Mouse (Mus musculus) left cerebral cortex, adult 8-10 months (tissue): Measurements from ENCODE around the gene Gm20388. TPM values are rescaled to one million over a fixed set of nuclear protein-coding genes. Genes with fewer than 3 reads are reported as not detected.

ENCODE experiments used
- DNase-seq, 2 experiments: peaks; one replicate each; pipeline ENCODE4 v3.0.0; 2022; ENCODE audit warnings: low spot score in 2 of 2
- total RNA-seq, 4 experiments: library from RNA; stranded (reverse); gene quantifications; 2 replicates each; pipeline ENCODE4 v1.2.4; 2022

The Gm20388 gene
- total RNA-seq, 4 experiments from 2014 or later = 10.4 to 20.8 (median 16.4) TPM

GRCm38 (mm10) chr8:120251411-120252035 lies 340.9 kb downstream of the Gm20388 start:
- no peak for DNase-seq

DNA sequence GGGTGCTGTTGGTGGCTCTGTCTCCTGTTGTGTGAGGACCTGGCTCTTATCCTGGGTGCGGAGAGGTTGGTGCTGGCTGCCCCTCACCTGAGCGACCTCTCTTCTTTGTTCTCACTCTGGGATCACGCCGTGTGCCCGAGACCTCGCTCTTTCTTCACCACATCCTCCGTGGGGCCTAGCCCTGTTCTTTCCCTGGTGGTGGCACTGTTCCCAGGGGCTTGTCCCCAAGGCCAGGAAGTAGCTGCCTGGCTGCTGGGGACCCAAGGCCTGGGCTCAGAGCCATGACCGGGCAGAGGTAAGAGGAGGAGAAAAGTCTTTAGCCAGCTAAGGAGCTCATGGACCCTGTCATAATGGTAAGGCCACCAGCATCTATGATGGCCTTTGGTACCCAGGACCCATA lies 343.0 kb downstream of the Gm20388 start:
- DNase-seq = no peak

- no peak for DNase-seq
Observed at GRCm38 (mm10) chr8:120255406-120255987, 344.9 kb downstream of the Gm20388 start.

DNA sequence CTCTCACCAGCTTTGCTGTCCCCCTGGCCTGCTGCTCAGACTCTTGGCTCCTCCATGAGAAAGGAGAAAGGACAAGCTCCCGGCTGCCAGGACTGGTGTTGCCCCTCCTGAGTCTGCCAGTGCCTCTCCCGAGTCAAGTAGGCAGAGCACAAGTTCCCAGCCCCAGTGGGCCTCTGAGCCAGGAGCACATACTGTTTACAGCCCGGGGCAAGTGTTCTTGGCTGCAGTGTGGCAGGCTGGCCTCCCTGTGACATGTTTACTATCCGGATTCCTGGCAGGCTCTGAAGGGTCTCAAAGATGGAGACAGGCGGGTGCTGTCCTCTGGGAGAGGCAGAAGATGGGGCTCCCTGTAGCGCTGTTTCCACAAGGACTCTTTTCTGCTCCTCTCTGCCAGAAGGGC lies 346.3 kb downstream of the Gm20388 start:
- no peak for DNase-seq

- no peak for DNase-seq
Observed at GRCm38 (mm10) chr8:120259206-120259605, 348.6 kb downstream of the Gm20388 start.

GRCm38 (mm10) chr8:120260677-120261076 lies 350.0 kb downstream of the Gm20388 start:
- no peak for DNase-seq

DNA sequence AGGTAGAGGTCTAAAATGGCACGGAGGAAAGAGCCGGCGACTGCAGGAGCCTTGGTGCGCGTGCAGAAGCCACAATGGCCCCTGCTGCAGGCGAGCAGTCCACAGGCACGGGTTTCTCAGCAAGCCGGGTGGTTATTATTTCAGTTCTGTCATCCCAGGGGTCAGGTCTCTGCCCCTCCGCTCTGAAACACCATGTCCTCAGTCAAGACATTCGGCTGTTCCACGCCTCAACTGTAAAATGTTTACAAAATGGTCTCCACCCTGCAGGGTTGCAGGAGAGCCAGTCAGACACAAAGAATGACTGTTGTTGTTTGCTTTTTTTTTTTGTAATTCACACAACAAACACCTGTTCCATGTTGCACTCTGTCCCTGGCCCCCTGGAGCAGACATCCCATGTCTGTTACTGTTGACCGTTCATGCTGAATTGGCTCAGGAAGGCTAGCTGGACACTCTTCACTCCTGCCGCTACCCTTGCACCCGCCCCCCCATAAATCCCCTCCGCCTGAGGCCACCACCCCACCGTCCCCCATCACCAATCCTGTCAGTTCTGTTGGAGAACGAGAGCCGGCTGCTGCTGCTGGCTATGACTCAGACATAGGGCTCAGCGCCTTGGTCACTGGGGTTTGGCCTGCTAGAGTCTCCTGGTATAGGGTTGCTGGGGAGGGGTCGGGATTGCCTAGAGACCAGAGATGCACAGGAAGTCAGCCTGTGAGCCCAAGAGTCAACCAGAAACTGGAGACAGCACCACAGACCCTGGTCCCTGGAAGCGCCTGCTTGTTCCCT lies 350.9 kb downstream of the Gm20388 start:
- no peak for DNase-seq

DNA sequence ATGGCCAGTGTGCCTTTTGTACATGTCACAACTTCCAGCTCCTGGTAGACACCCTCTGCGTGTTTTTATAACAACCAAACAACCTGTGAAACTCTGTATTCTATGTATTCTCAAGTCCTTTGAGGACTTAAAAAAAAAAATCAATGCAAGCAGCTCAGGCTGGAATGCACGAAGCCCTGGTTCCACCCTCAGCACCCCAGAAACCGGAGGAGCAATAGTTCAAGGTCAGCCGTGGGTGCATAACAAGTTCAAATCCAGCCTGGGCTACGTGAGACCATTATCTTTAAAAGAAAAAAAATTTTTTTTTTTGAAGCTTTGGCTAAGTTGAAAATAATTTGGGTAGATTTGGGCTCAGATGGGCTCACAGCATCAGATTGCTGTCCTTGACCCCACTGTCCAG lies 353.2 kb downstream of the Gm20388 start:
- DNase-seq = no peak

GRCm38 (mm10) chr8:120264388-120264943 lies 353.8 kb downstream of the Gm20388 start:
- peak in 1 of 2 experiments; percentile 7 for DNase-seq

DNA sequence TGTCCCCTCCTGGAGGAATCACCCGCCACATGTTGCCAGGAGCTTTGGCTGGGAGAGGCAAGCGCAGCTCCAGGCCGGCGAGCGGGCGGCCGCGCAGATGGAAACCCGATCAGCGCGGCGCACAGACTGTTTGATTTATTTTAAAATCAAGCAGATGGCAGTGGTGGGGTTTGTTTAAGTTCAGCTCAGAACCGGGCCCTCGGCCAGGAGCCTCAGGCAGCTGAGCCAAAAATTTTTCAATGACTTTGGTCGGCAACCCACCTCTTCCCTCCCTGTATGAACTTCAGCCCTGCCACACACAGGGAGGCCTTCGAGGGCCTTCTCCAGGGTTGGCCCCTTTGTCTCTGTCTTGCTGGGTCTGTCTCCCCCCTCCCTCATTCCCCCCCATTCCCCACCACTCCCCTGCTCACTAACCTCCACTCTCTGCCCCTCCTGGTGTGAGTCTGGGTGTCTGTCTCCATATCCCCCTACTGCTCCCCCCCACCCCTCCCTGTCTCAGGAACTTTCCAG lies 354.4 kb downstream of the Gm20388 start:
- DNase-seq = peak; percentile 67 to 86

DNA sequence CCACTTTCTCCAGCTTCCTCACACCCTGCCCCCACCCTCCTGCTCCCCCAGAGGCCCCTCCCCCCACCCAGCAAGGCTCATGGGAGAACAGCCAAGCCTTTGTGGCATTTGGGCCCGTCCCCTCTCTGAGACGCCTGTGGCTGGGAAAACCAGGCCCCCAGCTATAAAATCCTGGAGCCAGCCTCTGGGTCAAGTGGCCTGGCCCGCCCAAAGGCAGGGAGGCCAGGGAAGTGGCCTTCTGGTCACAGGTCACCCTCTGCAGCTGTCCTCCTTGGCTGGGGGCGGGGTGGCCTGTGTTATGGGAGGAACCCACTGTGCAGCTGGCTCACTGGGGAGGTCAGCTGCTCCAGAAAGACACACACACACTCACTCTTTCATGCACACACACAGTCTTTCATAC lies 354.8 kb downstream of the Gm20388 start:
- peak in 1 of 2 experiments; percentile 57 for DNase-seq

DNA sequence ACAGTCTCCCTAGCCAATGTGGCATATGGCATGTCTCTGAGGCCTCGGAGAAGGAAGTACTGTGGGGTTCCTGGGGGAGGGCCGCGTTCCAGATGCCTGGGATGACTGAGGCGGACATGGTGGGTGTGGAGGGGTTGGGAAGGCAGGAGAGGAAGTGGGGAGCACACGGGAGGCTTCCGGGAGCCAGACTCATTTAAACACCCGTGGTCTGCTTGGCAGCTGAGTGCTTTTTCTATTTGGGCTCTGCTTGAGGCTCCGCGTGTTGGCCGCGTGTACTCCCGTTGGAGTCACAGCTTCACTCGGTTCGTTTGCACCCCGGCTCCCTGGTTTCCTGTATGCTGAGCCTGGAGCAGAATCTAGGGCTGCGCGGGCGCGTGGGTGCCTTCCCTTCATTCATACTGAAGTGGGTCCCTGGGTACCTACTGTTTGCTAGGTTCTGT lies 357.9 kb downstream of the Gm20388 start:
- DNase-seq = no peak

- DNase-seq = peak in 1 of 2 experiments; percentile 66
Observed at GRCm38 (mm10) chr8:120270449-120270848, 359.8 kb downstream of the Gm20388 start.

GRCm38 (mm10) chr8:120273430-120273829 lies 362.8 kb downstream of the Gm20388 start:
- DNase-seq = no peak

DNA sequence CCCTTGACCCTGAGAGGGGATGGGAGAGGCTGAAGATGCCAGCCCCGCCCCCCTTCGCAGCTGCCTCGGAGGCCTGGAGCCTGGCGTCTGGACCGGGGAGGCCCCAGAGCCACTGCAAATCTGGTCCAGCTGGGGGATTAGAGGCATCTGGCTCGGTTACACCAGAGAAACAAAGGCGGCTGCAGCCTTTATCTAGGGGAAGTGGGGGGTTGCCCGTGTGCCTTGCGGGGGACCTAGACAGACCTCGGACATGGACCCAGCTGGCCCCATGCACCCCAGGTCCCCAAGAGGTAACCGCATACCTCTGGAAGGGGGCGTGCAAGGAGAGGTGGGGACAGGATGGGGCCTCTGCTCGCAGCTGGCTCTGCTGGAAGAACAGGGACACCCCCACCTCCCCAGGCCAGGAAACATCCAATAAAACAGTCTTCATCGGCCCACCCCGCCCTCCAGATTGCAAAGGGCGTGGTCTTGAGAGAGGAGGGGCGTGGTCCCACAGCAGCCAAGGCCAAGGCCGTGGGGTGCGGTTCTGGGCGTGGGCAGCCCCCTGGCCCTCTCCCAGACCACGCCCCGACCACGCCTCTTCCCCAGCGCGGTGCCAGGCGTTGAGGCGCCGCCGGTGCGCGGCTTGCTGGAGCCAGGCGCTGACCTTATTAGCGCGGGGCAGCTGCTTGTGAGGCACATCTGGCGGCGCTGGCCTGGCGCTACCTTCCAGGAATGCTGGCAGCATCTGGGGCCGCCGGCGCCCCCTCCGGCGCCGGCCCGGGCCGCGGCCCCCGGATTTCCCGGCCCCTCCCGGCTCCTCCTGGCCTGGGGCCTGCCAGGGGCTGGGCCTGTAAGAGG lies 365.6 kb downstream of the Gm20388 start:
- peak in 1 of 2 experiments; percentile 61 for DNase-seq

GRCm38 (mm10) chr8:120276891-120277426 lies 366.3 kb downstream of the Gm20388 start:
- no peak for DNase-seq

DNA sequence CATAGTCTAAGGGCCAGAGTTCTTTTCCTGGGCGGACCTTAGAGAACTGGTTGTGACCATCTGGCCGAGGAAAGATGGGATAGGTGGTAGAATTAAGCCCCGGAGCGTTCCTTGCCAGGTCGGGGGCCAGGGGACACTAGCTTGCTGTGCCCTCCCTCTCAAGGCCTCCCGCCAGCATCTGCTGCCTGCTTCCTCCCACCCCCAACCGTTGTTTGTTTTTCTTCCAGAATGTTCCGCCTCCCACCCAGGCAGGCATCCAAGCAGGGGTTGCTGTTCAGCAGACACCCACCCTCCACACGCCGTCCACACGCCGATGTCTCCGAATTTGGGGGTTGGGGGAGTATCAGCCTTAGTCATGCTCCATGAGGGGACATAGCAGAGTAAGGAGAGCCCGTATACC lies 367.4 kb downstream of the Gm20388 start:
- no peak for DNase-seq

- no peak for DNase-seq
Observed at GRCm38 (mm10) chr8:120279418-120279817, 368.8 kb downstream of the Gm20388 start.

DNA sequence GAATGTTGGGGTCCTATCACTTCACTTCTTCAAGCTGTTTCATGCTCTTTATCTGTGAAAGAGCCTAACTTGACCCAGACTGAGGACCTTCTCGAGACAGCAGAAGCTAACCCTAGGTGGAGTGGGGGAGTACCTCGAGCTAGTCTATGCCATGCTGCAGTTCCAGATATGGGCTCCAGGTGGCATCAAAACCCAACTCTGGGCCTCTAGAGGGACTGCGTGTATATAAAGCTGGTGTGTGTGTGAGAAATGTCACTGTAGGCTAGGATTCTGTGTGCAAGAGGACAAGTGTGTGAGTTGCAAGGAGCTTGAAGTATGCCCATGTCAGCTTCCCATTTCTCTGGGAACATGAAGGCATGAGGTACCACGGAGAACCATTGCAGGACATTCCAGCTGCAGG lies 370.8 kb downstream of the Gm20388 start:
- peak in 1 of 2 experiments; percentile 79 for DNase-seq

GRCm38 (mm10) chr8:120282465-120282864 lies 371.8 kb downstream of the Gm20388 start:
- DNase-seq = no peak

DNA sequence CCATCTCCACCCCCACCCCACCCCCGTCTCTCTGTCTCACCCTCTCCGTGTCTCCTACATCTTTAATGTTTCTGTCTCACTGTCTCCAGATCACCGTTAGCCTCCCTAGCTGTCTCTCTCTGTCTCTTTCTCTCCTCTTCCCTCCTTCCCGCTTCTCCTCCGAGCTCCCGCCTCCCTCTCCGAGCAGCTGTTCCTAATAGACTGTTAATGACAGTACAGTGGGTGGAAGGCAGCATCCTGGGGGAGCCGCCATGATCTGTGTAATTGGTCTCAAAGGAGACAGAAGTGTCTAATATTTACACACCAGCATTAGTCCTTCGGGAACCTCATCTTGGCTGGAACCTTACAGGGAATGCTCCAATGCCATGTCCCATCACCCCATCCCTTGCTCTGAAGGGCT lies 373.6 kb downstream of the Gm20388 start:
- no peak for DNase-seq
